Mouse (Mus musculus): ENCODE results near the gene Atpaf2. TPM values are rescaled to one million over a fixed set of nuclear protein-coding genes. Genes with fewer than 3 reads are reported as not detected.

The Atpaf2 gene
- total RNA-seq, 2 experiments from 2014 or later = 48.5 to 50.1 TPM

Other genes starting within 250 kb of the Atpaf2 start
- gene Srebf1, start 195.9 kb downstream of the Atpaf2 start, total RNA-seq (2021) = 10 to 100 TPM; 35.8 to 50.8 TPM
- 10 to 100 TPM; 83.2 to 85.0 TPM for gene Tom1l2, start 65.6 kb downstream of the Atpaf2 start, total RNA-seq (2021)
- gene Drc3, start 65.1 kb downstream of the Atpaf2 start, total RNA-seq (2021) = 1 to 10 TPM; 1.8 to 2.4 TPM
- gene Gid4, start 1.3 kb downstream of the Atpaf2 start, total RNA-seq (2021) = 10 to 100 TPM; 23.9 to 25.6 TPM
- gene Drg2, start 36.1 kb upstream of the Atpaf2 start, total RNA-seq (2021) = 10 to 100 TPM; 42.7 to 44.0 TPM
- under 1 TPM in 1 of 2 experiments, not detected in 1; 0.14 TPM for gene Myo15, start 50.9 kb upstream of the Atpaf2 start, total RNA-seq (2021)
- 10 to 100 TPM; 69.1 to 71.9 TPM for gene Alkbh5, start 117.9 kb upstream of the Atpaf2 start, total RNA-seq (2021)